In genomic region chr19:4473549-4473948, GRCm38 (mm10) we compare ENCODE assay signal across 20 mouse cellular contexts. TPM values are rescaled to one million over a fixed set of nuclear protein-coding genes. Genes with fewer than 3 reads are reported as not detected.
"Had no signal": no experiment of that assay in that cellular context is flagged by ENCODE, and none has a peak within 500 bp of the region (broad histone marks: within the 10 kb centered on the region; RNA-seq: fewer than 3 reads in every experiment).

No protein-coding gene starts in this region.

- DNase-seq: retina, postnatal 1 day; right cerebral cortex, adult 18-20 months; right cerebral cortex, postnatal 14 days; right cerebral cortex, postnatal 25 days; right cerebral cortex, postnatal 4 days; spleen, adult 18-20 months; thymus, adult 18-20 months; thymus, adult 2 months; thymus, postnatal 14 days; thymus, postnatal 25 days; thymus, postnatal 36 days; thymus, postnatal 4 days had no signal

- H3K4me3 ChIP-seq: neural tube, embryonic 13.5 days; neural tube, embryonic 15.5 days; stomach, embryonic 15.5 days had no signal

- H3K27ac ChIP-seq: neural tube, embryonic 13.5 days; neural tube, embryonic 15.5 days; stomach, embryonic 15.5 days; stomach, postnatal 0 days had no signal

RNA-seq across cellular contexts. Expression of gene 2010003K11Rik, which starts 24.8 kb away (rescaled TPM):
- polyA plus RNA-seq: neural tube, embryonic 13.5 days; neural tube, embryonic 14.5 days; spleen, adult 2 months; stomach, embryonic 14.5 days; thymus, postnatal 0 days had no signal
